Mouse (Mus musculus): ENCODE measurements around the gene Bfsp2. TPM values are rescaled to one million over a fixed set of nuclear protein-coding genes. Genes with fewer than 3 reads are reported as not detected.
A peak's percentile ranks its signal among the peaks of the same experiment; 100 is the strongest.

Bfsp2 gene
- total RNA-seq (2021), result under 1 TPM; 0.35 to 0.71 TPM
- long read RNA-seq, experiment 1, result 0 reads
- long read RNA-seq, experiment 2, partial matches to known transcripts, result 1 of 1 reads
- long read RNA-seq, experiment 2, other reads (novel, unspliced or antisense), result 0 of 1 reads

DNA sequence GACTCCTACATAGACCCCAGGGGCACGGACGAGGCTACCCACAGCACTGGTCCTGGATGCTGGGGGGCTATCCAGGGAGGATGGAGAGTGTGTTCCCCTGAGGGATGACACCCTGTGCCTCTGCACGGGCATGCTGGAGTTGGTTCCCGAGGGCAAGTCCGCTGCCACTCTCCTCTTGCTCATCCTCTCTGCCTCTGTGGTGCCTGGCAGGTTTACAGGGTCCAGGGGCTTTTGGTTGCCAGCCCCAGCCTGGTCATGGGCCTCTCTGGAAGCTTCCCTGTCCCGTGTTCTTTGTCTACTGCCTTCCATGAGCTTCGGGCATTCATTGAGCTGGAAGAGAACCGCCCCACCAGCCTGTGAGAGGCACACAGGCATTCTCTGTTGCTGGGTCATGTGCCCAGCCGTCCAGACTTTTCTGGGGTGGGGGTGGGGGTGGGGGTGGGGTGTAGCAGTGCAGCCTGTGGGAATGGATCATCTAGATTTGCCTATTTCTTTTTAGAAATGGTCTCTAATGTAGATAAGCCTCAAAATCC lies at the start of gene Bfsp2:
TSS of gene Bfsp2 (minus strand) at position 377 of the 533 bp plus-strand sequence.
- no peak for DNase-seq
- intact Hi-C loops (cut with DNase I), result no loop called here

DNA sequence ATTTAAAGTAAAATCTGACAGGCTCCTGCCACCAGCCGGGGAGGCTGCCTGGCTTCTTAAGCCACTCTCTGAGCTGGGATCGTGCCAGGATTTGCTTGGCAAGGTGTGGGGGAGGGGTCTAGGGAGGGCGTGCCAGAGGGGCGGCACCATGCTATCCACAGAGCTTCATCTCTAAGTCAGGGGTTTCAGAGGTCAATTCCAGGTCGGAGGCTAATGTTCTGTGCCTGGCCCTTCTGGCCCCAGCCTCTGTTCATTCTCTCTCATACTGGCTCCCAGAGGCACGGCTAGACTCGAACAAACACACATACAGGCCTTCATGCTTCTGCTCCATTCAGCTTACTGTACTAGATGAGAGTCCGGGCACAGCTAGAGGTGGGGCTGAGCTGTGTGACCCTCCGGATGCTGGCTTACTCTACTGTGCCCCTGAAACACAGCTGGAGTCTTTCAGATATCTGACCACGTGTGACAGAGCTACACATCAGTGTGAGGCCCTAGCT lies 44.9 kb upstream of the Bfsp2 start:
- intact Hi-C loops (cut with DNase I), result no loop called here
- DNase-seq, result no peak

DNA sequence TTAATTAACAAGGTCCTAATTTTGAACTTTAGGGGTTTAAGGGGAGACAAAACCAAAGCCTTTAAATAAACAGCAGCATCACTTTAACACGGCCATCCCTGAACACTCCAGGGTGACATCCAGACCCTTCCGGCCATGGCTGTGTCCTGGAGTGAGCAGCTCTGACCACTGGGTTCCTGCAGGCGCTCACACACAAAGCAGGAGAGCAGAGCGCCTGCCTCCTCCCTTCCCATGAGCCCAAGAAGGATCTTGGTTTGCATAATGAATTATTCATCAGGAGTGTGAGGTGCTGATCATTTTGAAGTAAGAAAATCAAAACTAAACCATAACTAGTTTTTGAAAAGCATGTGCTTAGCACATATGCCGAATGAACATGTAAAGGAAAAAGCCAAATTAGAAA lies 44.4 kb upstream of the Bfsp2 start:
- intact Hi-C loops (cut with DNase I), result no loop called here
- no peak for DNase-seq

DNA sequence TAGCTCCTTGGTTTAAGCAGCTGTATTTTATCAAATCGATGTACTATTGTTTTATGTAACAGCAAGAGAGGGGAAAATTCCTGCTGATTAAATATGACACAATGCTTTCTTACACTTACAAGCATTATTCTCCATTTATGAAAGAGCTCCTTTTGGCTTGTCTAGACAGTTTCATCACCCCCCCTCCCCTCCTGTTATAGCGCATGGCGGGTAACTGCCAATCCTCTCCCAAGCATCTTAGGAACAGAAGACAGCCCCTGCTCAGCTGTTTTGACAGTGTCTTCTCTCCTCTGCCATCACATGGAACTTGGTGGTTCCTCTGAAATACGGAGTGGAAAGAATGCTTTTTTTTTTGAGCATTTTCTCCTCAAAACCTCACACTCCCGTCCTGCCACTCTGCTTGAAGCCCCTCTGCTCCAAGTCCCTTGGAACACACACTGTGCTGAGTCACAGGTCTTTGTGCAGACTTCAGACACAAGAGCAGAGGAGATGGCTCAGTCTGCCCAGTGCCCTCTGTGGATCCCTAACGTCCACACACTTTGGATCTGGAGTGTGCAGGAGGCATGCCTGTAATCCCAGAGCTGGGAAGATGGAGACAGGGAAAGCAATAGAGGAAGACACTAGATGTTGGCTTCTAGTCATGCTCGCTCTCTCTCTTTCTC lies 43.7 kb upstream of the Bfsp2 start:
- no peak for DNase-seq
- intact Hi-C loops (cut with DNase I), result no loop called here

DNA sequence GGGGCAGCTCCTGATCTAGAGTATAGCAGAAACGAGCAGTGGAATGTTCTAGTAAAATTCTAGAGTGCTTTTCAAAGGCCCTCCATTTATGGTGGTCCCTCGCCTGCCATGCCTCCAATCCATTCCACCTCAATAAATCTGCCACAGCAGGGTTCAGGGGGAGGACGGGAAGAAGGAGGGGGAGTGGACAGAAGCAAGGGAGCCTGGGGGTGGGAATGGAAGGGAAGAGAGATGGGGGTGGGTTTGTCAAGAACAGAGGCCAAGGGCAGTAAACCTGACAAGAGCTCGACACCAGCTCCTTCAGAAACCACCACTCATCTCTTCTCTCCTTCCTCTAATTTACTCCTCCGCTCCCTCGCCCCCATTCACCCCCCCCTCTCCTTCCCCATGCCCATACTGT lies 42.8 kb upstream of the Bfsp2 start:
- intact Hi-C loops (cut with DNase I), result no loop called here
- DNase-seq, result no peak

DNA sequence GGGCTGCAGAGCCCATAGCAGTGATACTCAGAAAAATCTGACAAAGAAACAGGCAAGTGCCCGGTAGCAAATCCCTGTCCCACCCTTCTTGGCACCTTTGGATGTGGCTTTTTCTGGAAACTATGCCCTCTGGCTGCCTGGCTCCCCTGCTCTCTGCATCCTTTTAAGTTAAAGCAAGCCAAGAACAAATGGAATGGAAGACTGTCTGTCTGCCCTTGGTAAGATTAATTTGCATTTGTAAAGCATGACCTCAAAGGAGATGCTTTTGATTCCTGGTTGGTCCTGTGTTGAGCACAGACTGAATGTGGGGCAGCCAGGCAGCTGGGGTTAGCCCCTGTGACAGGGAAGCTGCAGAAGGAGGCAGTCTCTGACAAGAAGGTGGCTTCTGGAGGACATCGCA lies 33.7 kb upstream of the Bfsp2 start:
- DNase-seq, result no peak
- intact Hi-C loops (cut with DNase I), result no loop called here

DNA sequence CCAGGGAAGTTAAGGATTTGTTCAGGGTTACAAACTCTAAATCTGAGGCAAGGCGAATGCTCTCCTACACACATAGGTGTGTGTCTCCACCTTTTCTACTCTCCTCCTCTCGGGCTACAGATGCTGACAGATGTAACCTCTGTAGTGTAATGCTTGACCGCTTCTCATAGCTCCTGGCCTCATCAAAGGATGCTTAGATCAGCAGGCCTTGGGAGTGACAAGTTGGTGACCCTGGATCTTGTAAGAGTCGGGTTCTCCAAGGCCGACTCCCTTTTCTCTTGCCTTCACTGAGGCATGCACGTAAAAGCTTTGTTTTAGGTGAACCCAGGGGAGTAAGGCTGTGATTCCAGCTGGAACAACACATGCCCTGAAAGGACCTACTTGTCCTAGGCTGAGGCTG lies 32.0 kb upstream of the Bfsp2 start:
- intact Hi-C loops (cut with DNase I), result no loop called here
- no peak for DNase-seq

DNA sequence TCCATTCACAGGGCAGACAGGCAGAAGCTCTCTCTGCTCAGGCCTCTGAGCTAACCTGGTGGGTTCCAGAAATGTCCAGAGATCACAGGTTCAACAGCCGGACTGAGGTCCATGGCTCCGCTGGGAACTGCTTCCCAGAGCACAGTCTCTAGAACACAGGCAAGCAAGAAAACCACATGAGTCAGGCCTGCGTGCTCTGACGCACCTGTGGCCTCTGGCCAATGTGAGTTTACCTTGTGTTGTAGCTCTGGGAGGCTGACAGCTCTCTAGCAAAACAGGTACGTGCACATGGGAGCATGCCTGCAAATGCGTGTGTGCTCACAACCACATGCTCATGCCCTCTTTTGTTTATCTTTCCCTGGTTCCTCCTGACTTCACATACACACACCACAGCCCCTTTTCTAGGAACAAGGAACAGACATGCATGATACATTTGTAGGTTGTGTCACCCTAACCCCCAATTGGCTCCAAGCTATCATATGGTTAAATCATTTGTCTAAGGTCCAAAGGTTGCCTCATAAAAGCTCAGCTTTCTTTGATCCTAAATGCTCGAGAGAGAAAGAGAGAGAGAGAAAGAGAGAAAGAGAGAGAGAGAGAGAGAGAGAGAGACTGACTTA lies 26.9 kb upstream of the Bfsp2 start:
- intact Hi-C loops (cut with DNase I), result no loop called here

DNA sequence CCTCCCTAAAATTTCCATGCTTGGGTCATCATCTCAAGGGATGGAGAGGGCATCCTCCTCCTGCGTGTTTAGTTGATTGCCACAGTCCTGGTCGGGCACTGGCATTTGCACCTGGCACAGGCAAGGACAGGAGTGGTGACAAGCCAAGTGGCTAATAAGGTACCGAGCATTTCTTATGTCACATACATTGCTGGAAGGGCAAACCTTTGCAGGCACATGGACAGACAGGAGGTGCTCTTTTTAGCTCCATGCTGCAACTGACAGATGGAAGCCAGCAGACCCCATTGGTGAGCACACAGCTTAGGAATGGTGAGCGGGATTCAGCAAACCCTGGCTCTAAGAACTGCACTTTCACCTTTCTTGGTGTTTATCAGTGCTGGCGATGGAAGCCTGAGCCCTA lies 24.8 kb upstream of the Bfsp2 start:
- intact Hi-C loops (cut with DNase I), result no loop called here
- no peak for DNase-seq

More for the DNA sequence above, 26.9 kb upstream of the Bfsp2 start:
- DNase-seq, result no peak

DNA sequence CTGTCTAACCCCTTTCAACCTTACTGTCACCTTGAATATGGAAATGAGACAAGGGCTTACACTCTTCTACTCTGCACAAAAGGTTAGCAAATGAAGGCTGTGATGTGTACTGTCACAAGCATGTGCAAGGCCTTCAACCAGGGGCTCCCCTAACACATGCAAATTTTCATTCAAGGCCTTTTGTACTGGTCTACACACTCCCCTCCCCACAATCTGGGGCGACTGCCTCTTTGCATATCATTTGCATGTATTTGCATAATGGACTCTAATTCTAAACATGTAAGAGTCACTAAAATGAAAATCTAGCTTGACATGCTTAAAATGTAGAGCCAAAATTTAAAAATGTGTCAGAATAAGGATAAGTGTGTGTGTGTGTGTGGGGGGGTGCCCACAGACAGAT lies 24.4 kb upstream of the Bfsp2 start:
- intact Hi-C loops (cut with DNase I), result no loop called here
- no peak for DNase-seq

DNA sequence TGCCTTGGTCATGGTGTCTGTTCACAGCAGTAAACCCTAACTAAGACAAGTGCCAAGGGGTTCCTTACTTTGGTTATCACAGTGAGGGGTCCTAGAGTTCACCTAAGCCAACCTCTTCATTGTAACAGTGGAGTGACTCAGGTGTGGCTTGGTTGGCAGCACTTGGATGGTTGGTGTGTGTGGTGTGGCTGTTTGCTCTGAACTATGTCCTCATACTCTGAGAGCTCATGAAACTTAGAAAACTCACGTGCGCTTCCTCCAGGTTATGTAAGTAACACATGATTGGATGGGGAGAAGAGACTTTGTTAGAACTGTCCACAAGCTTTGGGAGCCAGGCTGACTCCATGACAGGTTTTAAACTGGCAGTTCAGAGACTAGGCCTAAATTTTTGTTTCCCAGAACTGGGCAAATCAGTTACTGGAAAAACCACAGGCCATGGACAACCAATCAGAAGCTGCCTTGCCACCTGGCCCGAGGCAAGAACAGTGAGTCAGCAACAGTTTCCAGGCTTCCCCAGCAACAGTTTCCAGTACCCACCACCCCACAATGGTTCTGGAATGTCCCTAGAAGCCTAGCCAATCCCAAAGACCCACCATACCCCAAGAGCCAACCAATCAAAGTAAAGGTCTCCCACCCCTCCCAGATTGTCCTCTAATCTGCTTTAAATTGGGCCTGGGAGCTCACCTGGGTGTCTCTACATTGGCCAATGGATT lies 23.5 kb upstream of the Bfsp2 start:
- intact Hi-C loops (cut with DNase I), result no loop called here
- no peak for DNase-seq

DNA sequence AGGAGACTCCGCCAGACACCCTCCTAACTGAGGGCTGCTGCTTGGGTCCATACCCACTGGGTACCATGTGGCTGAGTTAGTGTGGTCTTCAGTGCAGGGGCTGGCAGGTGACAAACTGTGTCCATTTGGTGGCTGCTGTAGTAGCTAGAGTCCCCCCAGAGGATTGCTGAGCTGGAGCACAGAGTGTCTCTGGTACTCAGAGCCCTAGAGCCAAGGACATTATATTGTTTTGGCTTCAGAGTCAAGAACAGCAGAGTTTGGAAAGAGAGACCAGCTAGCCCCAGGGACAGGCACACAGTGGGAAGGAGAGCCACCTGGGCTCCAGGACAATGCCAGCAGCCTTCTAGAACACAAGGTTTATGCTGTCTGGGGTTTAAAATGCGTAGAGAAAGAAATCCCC lies 22.4 kb upstream of the Bfsp2 start:
- intact Hi-C loops (cut with DNase I), result no loop called here
- DNase-seq, result no peak

DNA sequence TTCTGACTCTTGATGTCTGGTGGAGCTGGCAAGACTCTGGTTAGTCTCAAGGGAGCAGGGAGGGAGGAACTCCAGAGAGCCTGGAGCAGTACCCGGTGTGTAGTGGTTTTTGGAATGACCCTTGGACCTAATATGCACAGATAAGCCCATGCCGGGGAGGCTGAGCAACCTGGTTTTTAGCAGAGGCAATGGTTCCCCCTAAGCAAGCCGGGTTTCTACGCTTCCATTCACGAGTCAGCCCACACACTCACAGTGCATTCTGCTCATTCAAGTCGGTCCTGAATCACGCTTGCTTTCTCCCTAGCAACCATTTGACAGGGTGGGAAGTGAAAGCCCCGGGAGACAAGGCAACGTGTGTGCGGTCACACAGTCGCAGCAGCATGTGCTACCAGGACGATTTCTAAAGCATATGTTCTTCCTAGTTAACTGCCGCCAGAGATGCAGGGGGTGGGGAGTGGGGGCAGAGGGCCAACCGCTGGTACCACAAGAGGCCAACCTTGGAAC lies 21.7 kb upstream of the Bfsp2 start:
- no peak for DNase-seq
- intact Hi-C loops (cut with DNase I), result no loop called here

DNA sequence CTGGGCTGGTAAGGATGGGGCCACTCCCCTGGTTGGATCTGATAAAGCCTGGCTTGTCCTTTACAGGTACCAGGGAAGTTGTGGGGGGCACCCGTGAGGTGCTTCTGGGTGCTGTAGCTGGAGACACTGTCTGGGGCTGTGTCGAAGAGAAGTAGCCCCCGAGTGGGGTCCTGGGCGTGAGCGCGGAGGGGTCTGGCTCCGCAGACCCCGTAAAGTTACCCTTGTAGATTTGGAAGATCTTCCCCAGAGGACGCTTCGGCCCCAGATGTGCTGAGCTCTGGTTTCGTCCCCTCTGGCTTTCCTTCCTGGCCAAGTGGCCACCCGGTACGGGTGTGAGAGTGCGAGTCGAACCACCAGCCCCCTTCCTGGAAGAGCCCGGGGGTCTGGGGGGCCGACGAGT lies 19.1 kb upstream of the Bfsp2 start:
- no peak for DNase-seq
- intact Hi-C loops (cut with DNase I), result no loop called here

DNA sequence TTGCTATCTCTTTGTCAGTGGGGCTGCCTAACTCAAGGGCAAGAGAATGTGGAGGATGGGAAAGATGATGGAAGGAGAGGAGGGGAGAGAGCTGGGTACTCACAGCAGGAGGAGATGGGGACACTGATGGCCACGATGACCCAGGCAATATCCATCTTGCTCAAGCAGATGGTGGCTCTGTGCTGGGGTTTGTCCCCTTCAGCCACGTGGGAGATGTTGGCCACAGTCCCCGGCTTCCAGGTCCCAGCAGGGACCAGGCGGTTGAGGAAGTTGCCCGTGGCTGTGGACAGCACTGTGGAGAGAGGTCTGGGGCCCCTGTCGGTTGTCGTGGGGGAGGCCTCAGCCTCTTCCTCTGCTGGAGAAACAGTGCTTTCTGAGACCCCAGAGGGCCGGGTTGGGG lies 18.5 kb upstream of the Bfsp2 start:
- no peak for DNase-seq
- intact Hi-C loops (cut with DNase I), result no loop called here

DNA sequence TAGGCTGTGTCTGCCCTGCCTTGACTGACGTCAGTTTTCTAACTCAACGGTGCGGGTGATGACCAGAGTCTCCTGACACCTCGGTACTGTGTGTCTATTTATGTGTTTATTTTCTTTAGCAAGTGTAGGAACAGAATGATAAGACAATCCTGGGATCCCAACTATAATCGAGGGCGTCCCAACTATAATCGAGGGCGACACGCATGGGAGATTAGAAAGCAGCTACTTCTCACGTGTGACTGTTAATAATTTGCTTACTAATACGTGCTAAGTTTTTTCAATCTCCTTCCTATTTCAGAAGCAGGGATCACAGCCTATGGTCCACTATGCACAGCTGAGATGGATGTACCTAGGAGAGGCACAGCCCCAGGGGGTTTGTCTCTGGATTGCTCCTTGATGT lies 15.2 kb upstream of the Bfsp2 start:
- DNase-seq, result no peak
- intact Hi-C loops (cut with DNase I), result loop anchor here (2.0 kb wide), 1 partner anchor 501 kb away; no protein-coding TSS in a partner anchor

DNA sequence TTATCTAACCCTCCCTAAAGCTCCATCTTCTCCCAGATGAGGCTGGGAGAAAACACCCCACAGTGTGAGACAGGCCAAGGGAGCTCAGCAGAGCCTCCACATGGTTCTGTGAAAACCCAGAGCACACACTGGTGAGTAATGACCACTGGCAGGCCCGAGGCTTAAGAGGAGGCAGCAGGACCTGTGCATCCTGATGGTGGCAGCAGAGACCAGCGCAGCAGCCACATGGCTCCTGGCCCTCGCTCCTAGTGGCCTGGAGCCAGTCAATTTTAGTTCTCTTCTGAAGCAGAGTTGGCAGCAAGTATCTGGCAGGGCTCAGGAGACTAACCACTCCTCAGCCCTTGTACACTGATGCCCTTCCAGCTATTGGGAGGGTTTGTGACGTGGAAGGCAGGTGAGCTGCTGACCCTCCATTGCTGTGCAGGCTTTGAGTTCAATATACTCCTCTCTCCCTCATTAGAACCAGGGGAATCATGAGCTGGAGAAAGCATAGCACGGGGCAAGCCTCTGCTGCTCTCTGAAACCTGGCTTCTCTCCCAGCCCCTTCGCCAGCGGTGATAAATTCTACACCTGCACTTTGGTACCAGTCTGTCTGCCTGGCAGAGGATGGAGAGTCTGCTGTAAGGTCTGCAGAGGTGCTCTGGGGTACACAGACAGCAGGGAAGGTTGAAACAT lies 14.3 kb upstream of the Bfsp2 start:
- intact Hi-C loops (cut with DNase I), result loop anchor here (2.0 kb wide), 1 partner anchor 502 kb away; no protein-coding TSS in a partner anchor
- DNase-seq, result peak; percentile 68 to 72

DNA sequence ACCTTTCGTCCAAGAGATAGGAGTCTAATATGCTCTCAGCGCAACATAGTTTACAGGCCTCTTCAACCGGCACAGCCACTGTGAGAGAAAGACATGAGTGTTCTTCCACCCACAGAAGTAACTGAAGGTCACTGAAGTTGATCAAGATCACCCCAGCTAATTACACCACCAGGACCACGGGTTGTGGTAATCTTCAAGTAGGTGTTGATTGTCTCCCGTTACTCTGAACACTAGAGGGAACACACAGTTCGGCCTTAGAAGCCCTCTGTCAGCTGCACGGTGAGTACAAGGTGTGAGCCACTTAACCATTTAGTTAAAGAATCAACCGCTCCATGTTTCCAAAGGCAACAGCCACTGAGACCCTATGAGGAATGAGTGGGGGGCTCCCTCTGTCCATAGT lies 11.8 kb upstream of the Bfsp2 start:
- DNase-seq, result no peak
- intact Hi-C loops (cut with DNase I), result no loop called here

DNA sequence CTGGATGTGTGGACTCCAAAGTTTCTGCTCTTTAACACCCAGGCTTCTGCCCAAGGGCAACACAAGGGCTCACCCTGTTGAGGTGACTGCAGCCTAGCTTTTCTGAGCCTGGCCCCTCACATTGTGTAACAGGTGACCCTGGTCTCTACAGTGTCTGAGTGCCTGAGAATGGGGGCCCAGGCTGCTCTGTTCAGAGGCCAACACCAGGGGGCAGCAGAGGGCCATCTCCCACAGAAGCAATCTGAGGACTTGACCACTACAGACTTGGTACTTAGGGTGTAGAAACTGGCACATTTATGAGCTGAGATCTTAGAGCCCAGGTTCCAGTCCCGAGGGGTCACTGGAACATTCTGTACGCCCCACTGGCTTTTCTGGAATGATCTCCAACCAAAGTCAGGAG lies 10.2 kb upstream of the Bfsp2 start:
- intact Hi-C loops (cut with DNase I), result no loop called here
- DNase-seq, result peak; percentile 64 to 73

DNA sequence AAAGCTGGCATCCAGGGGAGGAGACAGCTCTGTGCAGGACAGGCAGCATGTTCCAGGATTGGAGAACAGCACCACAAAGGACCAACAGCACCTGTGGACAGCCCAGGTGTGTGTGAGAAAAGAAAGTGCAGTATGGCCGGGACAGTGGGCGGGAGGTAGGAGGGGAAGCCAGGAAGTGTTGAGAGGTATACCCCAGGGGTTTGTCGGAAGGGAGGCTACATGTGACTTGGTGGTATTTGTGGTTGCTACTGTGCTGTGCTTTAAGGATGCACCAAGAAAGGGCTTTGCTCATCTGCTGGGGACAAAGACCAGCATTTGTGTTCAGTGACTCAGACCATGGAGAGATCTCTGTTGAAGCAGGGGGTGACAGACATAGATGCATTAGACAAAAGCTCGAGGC lies 9.7 kb upstream of the Bfsp2 start:
- intact Hi-C loops (cut with DNase I), result loop anchor here (2.0 kb wide), 1 partner anchor 269 kb away; no protein-coding TSS in a partner anchor
- DNase-seq, result no peak
